Mouse (Mus musculus): ENCODE results near the gene 1700021F05Rik.

The 1700021F05Rik gene

GRCm38 (mm10) chr10:43487441-43488010 is 53.3 kb downstream of the 1700021F05Rik start:
- intact Hi-C loops (cut with DNase I), result loop anchor here (5.0 kb wide), 1 partner anchor 35 kb away; the partner anchor contains the start of gene Gm9803

- intact Hi-C loops (cut with DNase I), result loop anchor here (5.0 kb wide), 1 partner anchor 36 kb away; the partner anchor contains the start of gene Gm9803
Measured at GRCm38 (mm10) chr10:43485751-43486268, 55.0 kb downstream of the 1700021F05Rik start.

GRCm38 (mm10) chr10:43483426-43483995 is 57.3 kb downstream of the 1700021F05Rik start:
- intact Hi-C loops (cut with DNase I), result no loop called here

DNA sequence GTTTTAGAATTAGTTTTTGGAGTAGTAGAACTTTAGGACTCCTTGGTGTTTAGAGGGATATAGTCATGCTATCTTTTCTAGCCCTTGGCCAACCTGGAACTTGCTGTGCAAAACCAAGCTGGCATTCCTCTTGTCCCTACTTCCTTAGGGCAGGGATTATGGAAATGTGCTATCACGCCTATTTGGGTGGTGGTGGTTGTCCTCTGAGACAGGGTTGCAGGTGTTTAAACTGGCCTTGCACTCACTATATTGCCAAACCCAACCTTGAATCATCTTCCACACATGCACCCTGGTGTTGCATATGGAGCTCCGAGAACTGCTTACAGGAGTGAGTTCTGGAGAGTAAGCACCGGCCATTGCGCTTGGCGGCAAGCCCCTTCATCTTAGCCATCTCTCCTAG is 58.8 kb downstream of the 1700021F05Rik start:
- intact Hi-C loops (cut with DNase I), result no loop called here

DNA sequence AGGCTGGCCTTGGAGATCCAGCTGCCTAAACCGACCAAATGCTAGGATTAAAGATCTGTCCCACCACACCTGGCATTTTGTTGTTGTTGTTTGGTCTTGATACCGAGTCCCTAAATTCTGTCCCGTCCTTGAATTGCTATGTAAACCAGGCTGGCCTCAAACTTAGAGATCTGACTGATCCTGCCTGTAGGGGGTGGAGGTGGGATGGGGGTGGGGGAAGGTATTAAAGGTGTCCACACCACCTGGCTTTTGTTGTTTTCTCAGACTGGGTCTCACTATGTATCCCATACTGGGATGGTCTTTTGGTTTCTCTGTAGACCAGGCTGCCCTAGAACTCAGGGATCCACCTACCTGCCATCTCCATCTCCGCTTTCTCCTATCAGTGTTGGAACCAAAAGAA is 59.6 kb downstream of the 1700021F05Rik start:
- intact Hi-C loops (cut with DNase I), result no loop called here

- intact Hi-C loops (cut with DNase I), result no loop called here
Measured at GRCm38 (mm10) chr10:43480227-43480849, 60.5 kb downstream of the 1700021F05Rik start.

- intact Hi-C loops (cut with DNase I), result loop anchor here (2.0 kb wide), 1 partner anchor 61 kb away; the partner anchor contains the start of gene 1700021F05Rik
Measured at GRCm38 (mm10) chr10:43479436-43480157, 61.2 kb downstream of the 1700021F05Rik start.

DNA sequence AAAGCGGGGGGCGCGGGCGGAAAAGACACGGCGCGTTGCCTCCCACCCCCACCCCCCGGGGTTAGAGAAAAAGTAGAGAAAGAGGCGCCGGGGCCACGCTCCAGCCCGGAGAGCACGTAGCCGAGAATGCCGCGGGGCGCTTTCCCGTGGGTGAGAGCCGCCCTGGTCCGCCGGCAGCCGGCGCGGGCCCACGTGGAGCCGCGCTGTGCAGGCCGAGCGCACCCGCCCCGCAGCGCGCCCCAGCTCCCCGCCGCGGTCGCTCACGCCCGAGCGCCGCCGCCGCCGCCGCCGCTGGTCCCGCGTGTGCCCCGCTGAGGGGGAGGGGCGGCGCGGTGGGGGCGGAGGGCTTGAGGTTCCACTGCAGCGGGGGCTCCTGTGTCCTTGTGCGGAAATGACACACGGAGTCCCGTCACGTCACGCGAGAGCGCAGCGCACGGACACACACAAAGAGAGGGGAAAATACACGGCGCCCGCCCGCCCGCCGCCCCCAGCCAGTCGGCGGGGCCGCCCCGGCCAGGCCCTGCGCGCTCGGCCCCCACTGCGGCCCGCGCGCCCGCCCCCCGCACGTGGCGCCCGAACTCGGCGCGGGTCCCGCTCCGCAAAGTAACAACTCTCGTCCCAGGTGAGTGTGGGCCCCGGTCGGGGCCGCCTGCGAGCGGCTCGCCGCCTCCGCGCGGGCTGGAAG is 61.9 kb downstream of the 1700021F05Rik start, which contains the start of gene Bend3:
Bend3 (plus strand) TSS at position 81 of the 685 bp plus-strand sequence.
- intact Hi-C loops (cut with DNase I), result loop anchor here (2.0 kb wide), 1 partner anchor 62 kb away; the partner anchor contains the start of gene 1700021F05Rik

DNA sequence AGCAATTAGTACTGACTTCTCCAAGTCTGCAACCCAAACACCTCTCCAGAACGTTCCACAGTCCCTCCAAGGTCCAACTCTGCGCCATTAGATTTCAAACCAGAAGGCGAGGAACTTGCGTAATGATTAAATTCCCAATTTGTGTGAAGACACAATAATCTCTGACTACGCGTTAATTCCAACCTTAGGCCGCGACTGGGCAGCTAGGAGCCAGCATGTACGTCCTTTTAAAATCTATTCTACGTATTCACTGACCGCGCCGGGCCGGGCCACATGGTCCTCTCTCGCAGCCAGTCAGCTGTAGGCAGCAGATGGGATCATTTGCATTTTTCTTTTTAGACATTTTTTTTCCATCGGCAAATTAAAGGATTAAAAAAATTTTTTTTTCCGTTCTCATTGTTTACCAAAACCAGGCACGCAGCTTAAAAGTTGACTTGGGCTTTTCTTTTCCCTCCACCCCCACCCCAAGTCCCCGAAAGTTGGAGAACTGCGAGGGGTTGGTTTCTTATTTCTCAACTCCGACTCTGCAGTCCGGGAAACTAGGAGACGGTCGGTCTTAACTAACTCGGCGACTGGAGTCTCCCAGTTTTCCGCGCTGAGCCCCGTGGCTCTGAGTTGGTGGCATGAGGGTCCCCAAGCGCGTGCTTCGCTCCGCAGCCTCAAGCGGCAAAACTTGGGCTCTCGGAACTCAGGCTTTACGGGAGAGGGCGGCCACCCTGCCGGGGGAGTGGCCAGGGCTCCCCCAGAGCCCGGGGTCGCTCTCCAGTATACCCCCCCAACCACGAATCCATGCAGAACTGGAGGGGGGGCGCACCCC is 62.7 kb downstream of the 1700021F05Rik start:
- intact Hi-C loops (cut with DNase I), result loop anchor here (2.0 kb wide), 1 partner anchor 63 kb away; the partner anchor contains the start of gene 1700021F05Rik

GRCm38 (mm10) chr10:43477459-43477858 is 63.3 kb downstream of the 1700021F05Rik start:
- intact Hi-C loops (cut with DNase I), result no loop called here

GRCm38 (mm10) chr10:43475376-43475775 is 65.4 kb downstream of the 1700021F05Rik start:
- intact Hi-C loops (cut with DNase I), result no loop called here

Data from adrenal gland (tissue).